Mouse (Mus musculus) testis, postnatal 14 days (tissue): Measurements from ENCODE around the gene Ccdc159.

ENCODE experiments used
- DNase-seq: peaks from one replicate; pipeline ENCODE4 v3.0.0; 2021; ENCODE audit warnings: low spot score

Ccdc159 gene

GRCm38 (mm10) chr9:21961366-21961980 lies 34.2 kb downstream of the Ccdc159 start:
- DNase-seq, result no peak

- DNase-seq, result no peak
Measured at GRCm38 (mm10) chr9:21962010-21962409, 34.7 kb downstream of the Ccdc159 start.

- DNase-seq, result peak; percentile 63
Measured at GRCm38 (mm10) chr9:21962416-21963059, 35.3 kb downstream of the Ccdc159 start.

GRCm38 (mm10) chr9:21963417-21963816 lies 36.1 kb downstream of the Ccdc159 start, which contains the start of gene Epor:
Gene Epor (minus strand): TSS chr9:21963506.
- DNase-seq, result no peak

GRCm38 (mm10) chr9:21968883-21969282 lies 41.6 kb downstream of the Ccdc159 start:
- DNase-seq, result no peak

- DNase-seq, result no peak
Measured at GRCm38 (mm10) chr9:21969304-21969703, 42.0 kb downstream of the Ccdc159 start.

- no peak for DNase-seq
Measured at GRCm38 (mm10) chr9:21976626-21977175, 49.4 kb downstream of the Ccdc159 start.

GRCm38 (mm10) chr9:21977331-21977730 lies 50.1 kb downstream of the Ccdc159 start:
- no peak for DNase-seq

- DNase-seq, result no peak
Measured at GRCm38 (mm10) chr9:21977972-21978371, 50.7 kb downstream of the Ccdc159 start.

- DNase-seq, result no peak
Measured at GRCm38 (mm10) chr9:21978398-21979128, 51.3 kb downstream of the Ccdc159 start.

GRCm38 (mm10) chr9:21983911-21984310 lies 56.6 kb downstream of the Ccdc159 start:
- DNase-seq, result no peak
